Mouse (Mus musculus) kidney, adult 9 months (tissue): Measurements from ENCODE around the gene Wnt6.
"Not testable (repeated sequence)": the region's sequence is repeated elsewhere in the genome, so short reads cannot be mapped to it uniquely, and the experiment has no call there.

Experiments used
- DNase-seq: peaks from one replicate; pipeline ENCODE4 v3.0.0; 2022

Gene Wnt6

DNA sequence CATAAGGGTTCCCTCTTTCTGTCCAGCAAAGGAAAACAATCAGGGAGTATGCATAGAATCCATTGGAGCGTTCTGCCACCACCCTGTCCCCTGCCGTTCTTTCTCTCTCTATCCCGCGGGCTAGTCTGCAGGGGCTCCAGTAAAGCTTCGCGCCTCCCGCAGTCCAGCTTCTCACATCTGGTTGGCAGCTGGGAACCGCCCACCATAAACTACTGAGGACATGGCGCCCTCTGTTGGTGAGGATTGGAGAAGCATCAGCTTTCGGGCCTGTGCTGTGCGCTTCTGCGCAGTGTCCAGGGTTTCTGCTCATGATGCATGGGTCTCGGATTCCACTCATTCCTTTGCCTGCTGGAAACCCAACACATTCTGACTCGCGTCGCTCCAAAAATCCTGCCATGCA is 36.4 kb downstream of the Wnt6 start:
- DNase-seq = peak; percentile 94

DNA sequence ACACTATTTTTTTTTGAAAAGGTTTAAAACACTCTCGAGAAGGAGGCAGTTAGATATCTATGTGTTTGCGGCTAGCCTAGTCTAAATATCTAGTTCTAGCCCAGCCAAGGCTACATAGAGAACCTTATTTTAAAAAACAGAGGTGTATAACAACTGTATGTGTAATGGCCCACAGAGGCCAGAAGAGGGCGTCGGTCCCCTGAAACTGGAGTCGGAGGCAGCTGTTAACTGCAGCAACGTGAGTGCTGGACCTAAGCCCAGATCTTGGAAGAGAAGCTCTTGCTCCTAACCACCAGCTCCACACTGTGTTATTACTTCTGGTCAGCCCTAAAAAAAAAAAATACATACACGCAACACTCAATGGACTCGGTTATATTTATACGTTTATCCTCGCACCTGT is 37.3 kb downstream of the Wnt6 start:
- no peak for DNase-seq

DNA sequence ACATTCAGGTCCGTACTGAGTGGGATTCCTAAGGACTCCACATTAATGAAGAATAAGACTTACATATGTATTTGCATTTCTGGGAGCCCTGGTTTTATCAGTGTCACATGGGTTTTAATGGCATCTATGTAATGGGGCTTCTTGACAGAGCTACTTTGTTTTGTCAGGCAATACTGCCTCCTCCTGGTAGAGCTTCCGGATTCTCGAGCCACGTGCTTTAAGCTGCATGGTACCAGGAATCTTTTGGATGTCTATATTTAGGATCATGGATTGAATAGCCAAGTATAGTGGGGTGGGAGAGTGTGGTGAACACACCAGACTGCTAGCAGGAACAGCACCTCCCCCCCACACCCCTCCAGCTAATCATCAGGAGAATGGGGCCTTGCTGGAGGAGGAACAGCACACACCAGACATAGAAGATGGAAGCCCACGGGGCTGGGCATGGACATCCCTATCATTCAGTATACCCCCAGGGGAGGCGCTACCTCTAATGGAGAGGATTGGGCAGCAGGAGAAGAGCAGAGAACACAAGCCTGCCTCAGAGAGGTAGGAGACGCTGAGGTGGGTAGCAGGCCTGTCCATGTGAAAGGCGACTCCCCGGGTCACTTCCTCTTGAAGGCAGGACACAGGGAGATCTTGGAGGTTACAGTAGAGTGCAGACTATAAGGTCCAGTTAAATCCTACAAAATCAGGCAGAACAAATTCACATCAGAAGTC is 43.4 kb downstream of the Wnt6 start:
- DNase-seq = no peak

DNA sequence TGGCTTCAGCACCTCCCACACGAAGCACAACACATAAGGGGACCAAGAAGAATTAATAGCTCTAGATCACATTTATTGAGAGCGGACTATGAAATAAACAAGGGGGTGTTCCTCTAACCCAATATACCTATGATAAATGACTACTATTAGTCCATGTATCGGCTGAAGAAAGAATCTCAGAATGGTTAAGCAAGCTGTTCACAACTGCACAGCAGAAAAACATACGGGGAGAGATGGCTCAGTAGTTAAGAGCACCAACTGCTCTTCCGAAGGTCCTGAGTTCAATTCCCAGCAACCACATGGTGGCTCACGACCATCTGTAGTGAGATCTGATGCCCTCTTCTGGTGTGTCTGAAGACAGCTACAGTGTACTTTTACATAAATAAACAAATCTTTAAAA is 44.3 kb downstream of the Wnt6 start:
- DNase-seq = not testable (repeated sequence)

DNA sequence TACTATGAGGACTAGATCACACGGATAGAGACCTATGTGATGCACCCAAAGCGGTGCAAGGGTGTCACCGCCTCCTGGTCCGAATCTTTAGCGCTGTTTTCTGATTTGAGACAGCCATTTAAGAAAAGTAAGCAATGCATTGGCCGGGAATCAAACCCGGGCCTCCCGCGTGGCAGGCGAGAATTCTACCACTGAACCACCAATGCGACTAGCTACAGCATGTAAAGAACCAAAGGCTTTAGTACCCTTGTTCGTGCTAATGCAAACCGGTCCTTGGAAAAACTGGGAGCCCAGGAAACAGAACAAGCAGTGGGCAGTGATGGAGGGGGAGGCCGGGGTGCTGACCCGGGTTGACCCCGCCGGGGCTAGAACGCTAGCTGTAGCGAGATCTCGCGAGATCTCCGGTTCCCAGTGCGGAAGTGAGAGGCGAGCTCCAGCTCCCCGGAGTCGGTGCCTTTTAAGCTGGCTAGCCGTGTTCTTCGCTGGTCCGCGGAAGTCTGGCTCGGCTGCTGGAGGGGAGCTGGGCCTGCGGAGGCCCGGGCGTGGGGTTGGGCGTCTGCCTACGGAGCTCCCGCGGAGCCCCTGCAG is 45.0 kb downstream of the Wnt6 start:
- DNase-seq = peak; percentile 90

DNA sequence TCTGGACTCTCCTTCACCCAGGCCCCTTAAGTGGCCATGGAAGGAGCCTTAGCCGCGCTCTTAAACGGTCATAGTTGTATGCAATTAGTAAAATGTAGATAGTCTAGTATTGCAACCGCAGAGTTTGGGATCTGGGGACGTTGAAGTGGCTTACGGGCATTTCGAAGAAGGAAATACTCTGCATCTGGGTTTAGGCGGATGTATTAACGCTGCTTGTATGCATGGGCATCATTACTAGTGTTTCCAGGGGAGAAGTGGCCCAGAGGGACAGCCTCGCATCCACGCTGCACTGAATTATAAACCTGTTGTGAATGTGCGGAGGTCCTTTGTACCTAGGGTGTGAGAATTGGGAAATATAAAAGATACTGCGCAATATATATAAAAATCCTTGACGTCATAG is 45.5 kb downstream of the Wnt6 start:
- DNase-seq = no peak

DNA sequence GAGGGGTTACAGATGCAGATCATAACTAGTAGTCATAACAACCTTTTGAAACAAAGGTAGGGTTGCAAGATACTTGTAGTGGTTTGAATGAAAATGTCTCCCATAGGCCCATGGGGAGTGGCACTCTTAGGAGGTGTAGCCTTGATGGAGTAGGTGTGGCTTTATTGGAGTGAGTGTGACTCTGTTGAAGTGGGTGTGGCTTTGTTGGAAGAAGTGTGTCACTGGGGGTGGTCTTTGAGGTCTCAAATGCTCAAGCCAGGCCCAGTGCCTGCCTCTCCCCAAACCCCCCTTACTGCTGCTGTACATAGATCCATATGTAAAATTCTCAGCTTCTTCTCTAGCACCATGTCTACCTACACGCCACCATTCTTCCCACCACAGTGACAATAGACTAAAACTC is 46.8 kb downstream of the Wnt6 start:
- no peak for DNase-seq

DNA sequence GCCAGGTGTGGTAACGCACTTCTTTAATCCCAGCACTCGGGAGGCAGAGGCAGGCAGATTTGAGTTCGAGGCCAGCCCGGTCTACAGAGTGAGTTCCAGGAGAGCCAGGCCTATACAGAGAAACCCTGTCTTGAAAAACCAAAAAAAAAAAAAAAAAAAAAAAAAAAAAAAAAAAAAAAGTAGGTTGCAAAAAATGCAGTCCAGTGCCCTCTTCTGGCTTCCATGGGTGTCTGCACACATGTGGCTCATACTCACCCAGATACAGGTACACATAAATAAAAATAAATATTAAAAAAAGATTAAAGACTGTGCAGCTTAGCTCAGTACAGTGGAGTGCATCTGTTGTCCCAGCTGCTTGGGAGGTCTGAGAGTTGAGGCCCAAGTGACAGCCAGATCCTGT is 51.9 kb downstream of the Wnt6 start:
- not testable (repeated sequence) for DNase-seq

DNA sequence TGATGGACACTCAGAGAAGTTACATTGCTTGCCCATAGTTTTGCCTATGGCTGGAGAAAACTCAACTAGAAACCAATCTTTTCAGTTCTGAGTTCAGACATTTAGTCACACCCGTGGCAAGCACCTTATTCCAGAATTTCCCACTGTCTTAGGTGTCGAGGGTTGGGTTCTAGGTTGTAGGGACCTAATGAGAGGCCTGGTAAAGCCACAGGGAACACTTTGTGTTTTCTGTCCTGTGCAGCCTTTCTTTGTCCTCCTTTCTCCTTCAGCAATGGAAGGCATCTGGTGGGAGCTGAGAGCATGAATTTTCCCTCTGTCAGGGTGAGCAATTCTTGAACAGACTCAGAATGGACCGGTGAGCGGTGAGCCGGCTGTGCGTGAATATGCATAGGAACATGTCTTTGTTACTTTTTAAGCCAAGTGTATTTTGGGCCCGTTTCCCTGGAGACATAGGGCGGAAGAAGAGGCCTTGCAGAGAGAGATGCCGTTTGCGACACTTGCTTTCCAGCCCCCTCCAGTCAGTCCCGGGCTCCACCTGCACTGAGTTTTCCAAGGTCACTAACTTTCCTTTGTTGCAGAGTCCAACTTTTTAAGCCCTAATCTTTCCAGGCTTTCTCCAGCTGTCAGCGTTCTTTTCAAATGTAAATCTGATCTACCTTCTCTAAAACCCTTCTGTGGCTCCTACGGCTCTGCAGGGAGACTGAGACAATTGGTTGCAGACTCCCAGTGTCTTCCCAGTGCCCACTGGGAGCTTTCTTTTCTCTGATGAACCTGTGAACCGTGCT is 53.0 kb downstream of the Wnt6 start:
- DNase-seq = no peak

DNA sequence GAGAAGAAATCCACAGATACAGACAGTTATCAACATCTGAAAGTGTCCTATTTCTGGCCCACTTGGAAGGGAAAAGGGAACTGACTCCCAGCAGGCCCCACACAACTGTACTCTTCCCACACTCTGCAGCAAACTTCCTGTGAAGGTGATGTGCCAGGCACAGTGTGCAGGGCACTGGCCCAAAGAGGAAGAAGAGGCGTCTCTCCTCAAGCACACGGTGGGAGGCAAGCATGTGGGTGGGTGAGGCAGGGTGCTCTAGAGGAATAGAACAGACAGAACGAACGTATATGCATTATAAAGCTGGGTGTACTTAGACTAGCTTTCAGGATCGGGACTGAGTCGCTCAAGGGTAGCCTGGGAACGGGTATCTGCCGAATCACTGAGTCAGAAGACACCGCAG is 58.4 kb downstream of the Wnt6 start:
- no peak for DNase-seq

DNA sequence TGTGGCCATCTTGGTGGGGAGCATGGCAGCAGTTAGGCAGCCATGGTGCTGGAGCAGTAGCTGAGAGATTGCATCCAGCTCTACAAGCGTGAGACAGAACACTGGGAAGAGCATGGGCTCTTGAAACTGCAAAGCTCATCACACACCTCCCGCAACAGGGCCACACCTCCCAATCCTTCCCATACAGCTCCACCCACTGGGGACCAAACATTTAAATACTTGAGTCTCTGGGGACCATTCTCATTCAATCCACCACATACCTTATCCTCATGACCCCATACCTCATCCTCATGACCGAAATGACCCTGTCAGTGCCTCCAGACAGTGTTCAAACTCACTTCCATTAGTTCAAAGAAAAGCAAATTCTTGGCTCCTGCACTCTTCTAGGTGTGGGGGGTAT is 61.6 kb downstream of the Wnt6 start:
- no peak for DNase-seq
